Mouse (Mus musculus) left cerebral cortex, postnatal 36 days (tissue): ENCODE results near the gene Hist1h2bg. TPM values are rescaled to one million over a fixed set of nuclear protein-coding genes. Genes with fewer than 3 reads are reported as not detected.
"Not testable (repeated sequence)": the region's sequence is repeated elsewhere in the genome, so short reads cannot be mapped to it uniquely, and the experiment has no call there.

Source experiments
- DNase-seq, 2 experiments: peaks; one replicate each; pipeline ENCODE4 v3.0.0; 2021 to 2022; ENCODE audit warnings: low spot score in 2 of 2, mixed read lengths in 1 of 2
- intact Hi-C: fragments of 180-260 bp; cut with DNase I; formaldehyde crosslinking; loops from one replicate; pipeline ENCODE4 v1.15.1; 2025
- total RNA-seq, 2 experiments: library from RNA; stranded (reverse); gene quantifications; 2 replicates each; pipeline ENCODE4 v1.2.3; 2021

Hist1h2bg gene
- total RNA-seq, 2 experiments from 2014 or later, result 86.3 to 99.7 TPM

DNA sequence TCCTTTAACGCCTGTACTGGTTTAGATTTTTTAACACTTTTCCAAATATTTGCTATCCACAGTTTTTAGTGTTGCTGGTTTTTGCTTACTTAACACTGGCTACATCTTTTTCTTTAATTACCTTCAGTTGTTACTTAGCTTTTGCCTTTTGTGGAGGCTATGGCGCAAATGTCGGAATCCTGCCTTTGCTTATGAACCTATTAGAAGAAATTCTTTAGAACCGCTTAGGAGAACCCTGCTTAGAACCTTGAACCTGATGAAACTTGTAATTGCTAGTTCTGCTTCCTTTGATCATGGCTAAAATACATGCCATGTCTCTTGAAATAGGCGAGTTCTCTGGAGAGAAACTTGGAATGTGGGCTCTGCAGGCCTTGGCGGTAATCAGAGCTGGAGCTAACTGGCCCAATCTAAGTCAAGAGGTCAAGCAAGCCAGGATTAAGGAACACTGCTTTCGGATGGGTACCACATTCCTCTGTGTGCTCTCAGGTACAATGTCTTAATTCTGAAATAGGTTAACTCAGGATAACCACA, 5.2 kb downstream of the Hist1h2bg start:
- intact Hi-C loops, result no loop called here
- DNase-seq, result no peak

DNA sequence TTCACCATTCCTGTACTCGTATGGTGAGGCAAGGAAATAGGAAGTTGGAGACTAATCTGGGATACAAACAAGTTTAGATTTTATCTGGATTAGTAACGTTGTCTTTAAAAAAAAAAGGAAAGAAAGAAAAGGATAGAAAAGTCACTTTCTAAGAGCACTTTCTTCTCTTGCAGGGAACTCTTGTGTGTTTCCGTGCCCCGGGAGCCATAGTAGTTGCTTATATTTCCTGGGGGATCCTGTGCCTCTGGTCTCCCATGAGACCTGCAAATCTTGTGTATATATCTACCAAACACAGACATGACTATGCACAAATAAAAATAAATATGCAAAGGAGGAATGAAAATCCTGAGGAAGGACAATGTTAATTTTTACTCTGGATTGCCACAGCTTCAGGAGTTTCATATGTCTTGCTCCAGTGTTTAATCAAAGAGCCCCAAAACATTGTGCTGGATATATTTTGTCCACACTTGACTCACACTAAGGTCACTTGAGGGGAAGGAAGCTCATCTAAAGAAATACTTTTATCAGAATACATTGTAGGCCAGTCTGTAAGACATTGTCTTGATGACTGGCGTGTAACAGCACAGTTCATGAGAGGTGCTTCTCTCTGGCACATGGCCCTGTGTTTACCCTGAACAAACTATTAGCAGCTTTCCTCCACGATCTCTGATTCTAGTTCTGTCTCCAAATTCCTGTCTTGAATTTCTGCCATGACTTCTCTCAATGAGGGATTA, 5.9 kb downstream of the Hist1h2bg start:
- no peak for DNase-seq
- intact Hi-C loops, result no loop called here

DNA sequence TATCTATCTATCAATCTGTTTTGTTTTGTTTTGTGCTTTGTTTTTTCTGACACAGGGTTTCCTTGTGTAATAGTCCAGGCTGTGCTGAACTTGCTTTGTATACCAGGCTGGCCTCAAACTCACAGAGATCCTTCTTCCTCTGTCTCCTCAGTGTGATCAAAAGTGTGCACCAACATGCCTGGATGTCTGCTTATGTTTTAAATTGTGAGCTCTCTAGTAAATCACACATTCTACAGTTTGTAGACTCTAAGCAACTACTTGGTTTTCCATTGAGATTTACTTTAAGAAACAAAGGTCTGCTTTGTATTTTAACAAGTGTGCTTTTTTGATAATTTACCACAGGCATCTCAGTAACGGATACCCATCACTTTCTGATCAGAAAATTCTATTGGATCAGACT, 6.6 kb downstream of the Hist1h2bg start:
- no peak for DNase-seq
- intact Hi-C loops, result no loop called here

DNA sequence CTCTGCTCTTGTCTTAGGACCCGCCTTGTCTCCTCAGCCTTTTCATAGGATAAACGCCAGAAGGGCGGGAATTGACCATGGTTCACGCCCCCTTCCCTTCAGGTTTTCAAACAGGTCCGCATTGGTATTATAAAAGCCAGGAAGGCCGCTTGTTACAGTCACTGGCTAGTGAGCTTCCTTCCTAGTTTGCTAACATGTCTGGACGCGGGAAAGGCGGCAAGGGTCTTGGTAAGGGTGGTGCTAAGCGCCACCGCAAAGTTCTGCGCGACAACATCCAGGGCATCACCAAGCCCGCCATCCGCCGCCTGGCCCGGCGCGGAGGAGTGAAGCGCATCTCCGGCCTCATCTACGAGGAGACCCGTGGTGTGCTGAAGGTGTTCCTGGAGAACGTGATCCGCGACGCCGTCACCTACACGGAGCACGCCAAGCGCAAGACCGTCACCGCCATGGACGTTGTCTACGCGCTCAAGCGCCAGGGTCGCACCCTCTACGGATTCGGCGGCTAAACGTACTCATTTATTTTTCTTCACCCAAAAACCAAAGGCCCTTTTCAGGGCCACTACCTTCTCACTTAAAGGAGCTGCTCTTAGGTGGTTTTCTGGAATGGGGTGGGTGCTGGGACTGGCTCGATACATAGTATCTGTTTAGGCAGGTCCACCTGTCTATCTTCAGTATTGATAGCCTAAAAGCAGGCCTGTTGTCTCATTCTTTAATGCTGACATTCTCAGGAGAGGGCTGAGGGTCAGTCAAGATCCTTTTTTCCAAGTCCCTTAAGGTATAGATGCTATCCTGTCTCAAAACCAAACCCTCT, 10.4 kb downstream of the Hist1h2bg start, which contains the start of gene Hist1h4d:
Gene Hist1h4d, plus strand, starts transcription at position 191 of the 811 bp plus-strand sequence.
- peak; percentile 98 for DNase-seq
- intact Hi-C loops, result loop anchor here (5.0 kb wide), 2 partner anchors 49 to 161 kb away; partner anchors contain the start of genes Hist1h2af and Hist1h4h

- intact Hi-C loops, result loop anchor here (5.0 kb wide), 2 partner anchors 50 to 160 kb away; partner anchors contain the start of genes Hist1h2af and Hist1h4h
- DNase-seq, result no peak
Measured at GRCm38 (mm10) chr13:23582219-23583056, 11.2 kb downstream of the Hist1h2bg start.

- DNase-seq, result no peak
- intact Hi-C loops, result loop anchor here (5.0 kb wide), 2 partner anchors 51 to 159 kb away; partner anchors contain the start of genes Hist1h2af and Hist1h4h
Measured at GRCm38 (mm10) chr13:23583387-23584068, 12.3 kb downstream of the Hist1h2bg start.

DNA sequence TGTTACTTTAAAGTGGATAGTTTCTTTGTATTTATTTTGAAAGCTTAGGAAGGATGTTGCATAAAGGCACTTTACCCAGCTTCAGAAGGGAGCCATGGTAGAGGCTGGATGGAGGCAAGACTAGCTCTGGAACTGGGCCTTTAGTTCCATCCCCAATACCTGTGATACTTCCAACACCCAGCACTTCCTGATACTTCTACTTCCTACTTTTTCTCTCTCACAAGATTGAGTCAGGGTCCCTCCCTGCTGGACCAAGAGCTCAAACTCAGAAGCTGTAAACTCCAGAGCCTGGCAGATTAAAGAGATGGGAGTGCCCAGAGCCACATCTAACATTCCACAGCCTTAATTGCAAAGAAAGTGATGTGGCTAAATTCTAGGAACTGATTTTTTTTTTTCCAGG, 13.1 kb downstream of the Hist1h2bg start:
- DNase-seq, result no peak
- intact Hi-C loops, result loop anchor here (5.0 kb wide), 2 partner anchors 52 to 158 kb away; partner anchors contain the start of genes Hist1h2af and Hist1h4h

DNA sequence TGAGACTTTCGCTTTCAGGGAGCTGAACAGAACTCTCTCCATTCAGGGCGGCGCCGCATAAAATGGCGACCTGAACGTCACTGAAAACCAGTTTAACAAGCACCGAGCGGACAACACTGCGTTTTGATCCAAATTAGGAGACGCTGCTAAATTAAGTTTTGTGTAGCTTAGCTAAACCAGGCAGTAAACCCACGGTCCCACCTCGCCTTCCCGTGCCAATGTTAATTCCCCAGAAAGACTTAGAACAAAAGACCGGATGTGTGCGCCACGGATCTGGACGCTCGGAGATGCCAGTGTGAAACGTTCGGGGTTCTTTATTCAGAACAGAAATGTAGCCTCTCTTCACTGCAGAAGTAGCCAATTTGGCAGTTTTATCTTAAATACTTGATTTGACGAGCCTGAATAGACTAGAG, 13.8 kb downstream of the Hist1h2bg start:
- peak; percentile 76 to 77 for DNase-seq
- intact Hi-C loops, result loop anchor here (1.0 to 5.0 kb wide), 3 partner anchors 37 to 112 kb away; partner anchors contain the start of genes Hist1h1e, Hist1h2ac, Hist1h2bc and Hist1h2be

GRCm38 (mm10) chr13:23585442-23586098, 14.4 kb downstream of the Hist1h2bg start:
- peak; percentile 67 for DNase-seq
- intact Hi-C loops, result loop anchor here (1.0 to 5.0 kb wide), 3 partner anchors 37 to 112 kb away; partner anchors contain the start of genes Hist1h1e, Hist1h2ac, Hist1h2bc and Hist1h2be

- intact Hi-C loops, result loop anchor here (5.0 kb wide), 2 partner anchors 36 to 96 kb away; partner anchors contain the start of genes Hist1h1e, Hist1h2ac, Hist1h2bc and Hist1h2be
- no peak for DNase-seq
Measured at GRCm38 (mm10) chr13:23586099-23586939, 15.1 kb downstream of the Hist1h2bg start.

DNA sequence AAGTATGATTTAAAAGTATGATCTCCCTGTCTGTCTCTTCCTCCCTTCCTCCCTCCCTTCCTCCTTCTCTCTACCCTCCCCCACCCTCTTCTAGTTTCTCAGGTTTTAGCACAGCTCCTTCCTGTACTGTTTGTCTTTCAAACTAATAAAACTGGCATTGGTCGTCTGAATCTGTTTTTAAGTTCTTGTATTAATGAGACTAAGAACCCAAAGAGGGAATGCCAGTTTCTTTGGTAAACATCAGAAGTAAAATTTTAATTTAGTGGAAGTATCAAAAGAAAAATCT, 15.7 kb downstream of the Hist1h2bg start:
- no peak for DNase-seq
- intact Hi-C loops, result loop anchor here (5.0 kb wide), 2 partner anchors 35 to 95 kb away; partner anchors contain the start of genes Hist1h1e, Hist1h2ac, Hist1h2bc and Hist1h2be

DNA sequence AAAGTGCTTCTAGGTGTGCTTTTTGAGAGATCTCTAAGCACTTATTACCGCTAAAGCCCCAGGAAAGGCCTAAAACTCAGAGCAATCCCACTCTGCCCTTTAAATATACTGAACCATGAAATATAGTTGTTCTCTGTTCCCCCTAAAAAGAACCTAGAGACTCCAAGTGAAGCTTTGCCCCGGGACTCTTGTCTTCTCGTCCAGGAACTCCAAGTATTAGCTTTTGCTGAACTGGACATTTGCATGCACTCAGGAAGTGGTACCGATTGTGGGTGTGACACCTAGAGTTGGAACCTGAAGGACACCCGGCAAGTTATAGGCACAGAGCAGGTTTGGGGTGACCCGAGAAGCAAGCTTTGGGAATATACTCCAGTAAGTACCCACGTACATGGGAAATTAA, 20.0 kb downstream of the Hist1h2bg start:
- no peak for DNase-seq
- intact Hi-C loops, result no loop called here

- intact Hi-C loops, DNase-seq: not testable (repeated sequence)
Measured at GRCm38 (mm10) chr13:23591886-23592285, 20.7 kb downstream of the Hist1h2bg start.

DNA sequence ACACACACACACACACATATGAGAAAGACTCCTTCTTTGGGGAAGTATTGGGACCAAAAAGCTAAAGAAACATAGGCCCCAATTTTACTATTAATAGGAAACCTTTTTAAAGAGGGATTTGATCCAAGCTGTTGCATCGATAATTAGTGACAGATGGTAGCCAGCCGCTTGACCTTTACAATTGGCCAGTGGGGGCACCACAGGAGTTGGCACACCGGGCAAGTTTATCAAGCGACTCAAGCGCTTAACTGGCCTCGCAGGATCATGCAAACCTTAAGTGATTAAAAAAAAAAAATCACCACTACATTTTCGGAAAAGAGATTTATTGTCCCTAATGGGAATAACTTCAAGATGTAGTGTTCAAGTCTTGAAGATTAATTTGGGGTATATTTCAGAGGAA, 21.4 kb downstream of the Hist1h2bg start:
- intact Hi-C loops, result no loop called here
- DNase-seq, result no peak

- intact Hi-C loops, result no loop called here
- DNase-seq, result no peak
Measured at GRCm38 (mm10) chr13:23593051-23593770, 22.0 kb downstream of the Hist1h2bg start.

GRCm38 (mm10) chr13:23595185-23595584, 24.0 kb downstream of the Hist1h2bg start:
- intact Hi-C loops, result no loop called here
- DNase-seq, result no peak
